Mouse (Mus musculus) heart, embryonic 12.5 days (tissue): ENCODE results near the gene Irs2. TPM values are rescaled to one million over a fixed set of nuclear protein-coding genes. Genes with fewer than 3 reads are reported as not detected.

ENCODE experiments used
- ATAC-seq: fragments of 200-750 bp; cut with Nextera tagmentation; 2 replicates; pipeline ENCODE4 v1.8.0; 2017; ENCODE audit warnings: moderate TSS enrichment, moderate library complexity; ENCODE audit not compliant: insufficient number of reproducible peaks, low FRiP score
- H3K27ac ChIP-seq: fragments of 300-500 bp; sonication (generic); 2 replicates; pipeline ENCODE4 v1.5.1; 2016; ENCODE audit warnings: mild to moderate bottlenecking, moderate library complexity; ENCODE audit not compliant: poor library complexity, severe bottlenecking
- H3K27me3 ChIP-seq: fragments of 300-500 bp; sonication (generic); replicated peaks from 2 replicates; pipeline ENCODE4 v1.6.1; 2016; ENCODE audit warnings: mild to moderate bottlenecking, moderate library complexity
- H3K36me3 ChIP-seq: fragments of 300-500 bp; sonication (generic); 2 replicates; pipeline ENCODE4 v1.6.1; 2016; ENCODE audit warnings: mild to moderate bottlenecking, moderate library complexity
- H3K4me1 ChIP-seq: fragments of 300-500 bp; sonication (generic); replicated peaks from 2 replicates; pipeline ENCODE4 v1.6.1; 2016; ENCODE audit warnings: mild to moderate bottlenecking
- H3K4me2 ChIP-seq: fragments of 300-500 bp; sonication (generic); 2 replicates; pipeline ENCODE4 v1.6.1; 2016; ENCODE audit warnings: mild to moderate bottlenecking, moderate library complexity
- H3K4me3 ChIP-seq: fragments of 300-500 bp; sonication (generic); 2 replicates; pipeline ENCODE4 v1.5.1; 2016; ENCODE audit warnings: mild to moderate bottlenecking
- H3K9ac ChIP-seq: fragments of 300-500 bp; sonication (generic); 2 replicates; pipeline ENCODE4 v1.6.1; 2016; ENCODE audit warnings: mild to moderate bottlenecking, moderate library complexity
- H3K9me3 ChIP-seq: fragments of 300-500 bp; sonication (generic); replicated peaks from 2 replicates; pipeline ENCODE4 v1.6.1; 2016; ENCODE audit warnings: mild to moderate bottlenecking, moderate library complexity
- WGBS: fragments of 180-500 bp; shearing (Covaris S2); methylation state at CpG from one replicate; pipeline ENCODE4 v1.1.7; 2016; 5-methylcytosine and 5-hydroxymethylcytosine counted together
- polyA plus RNA-seq: library from polyadenylated mRNA; unstranded; fragments of >200 nt; fragmentation: Nextera tagmentation; extraction: Ambion mirVana; gene quantifications from 2 replicates; pipeline ENCODE4 v1.2.1, GENCODE M21; 2016

The Irs2 gene
- polyA plus RNA-seq, 1 experiment from 2014 or later = 6.2 TPM

DNA sequence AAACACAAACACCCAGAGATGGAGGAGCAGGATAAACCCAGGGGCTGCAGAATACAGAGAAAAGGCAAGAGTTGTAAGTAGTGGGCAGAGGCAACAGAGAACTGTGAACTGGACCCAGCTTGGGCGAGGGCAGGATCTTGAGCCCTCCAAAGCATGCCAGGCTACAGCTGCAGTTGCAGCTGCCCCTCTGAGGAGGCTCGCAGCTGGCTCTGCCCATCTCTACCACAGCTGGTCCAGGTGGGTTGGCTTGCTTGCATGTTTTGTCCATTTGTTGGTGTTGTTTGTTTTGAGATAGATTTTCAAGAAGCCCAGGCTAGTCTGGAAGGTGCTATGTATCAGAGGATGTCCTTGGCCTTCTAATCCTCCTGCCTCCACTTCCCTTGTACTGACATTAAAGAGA, 56.0 kb downstream of the Irs2 start:
- Histone ChIP-seq H3K27ac (no peak overlapping the region), H3K9ac (no peak overlapping the region)
- 75% methylated on average over 2 of the region's 2 CpGs for whole genome bisulfite sequencing

DNA sequence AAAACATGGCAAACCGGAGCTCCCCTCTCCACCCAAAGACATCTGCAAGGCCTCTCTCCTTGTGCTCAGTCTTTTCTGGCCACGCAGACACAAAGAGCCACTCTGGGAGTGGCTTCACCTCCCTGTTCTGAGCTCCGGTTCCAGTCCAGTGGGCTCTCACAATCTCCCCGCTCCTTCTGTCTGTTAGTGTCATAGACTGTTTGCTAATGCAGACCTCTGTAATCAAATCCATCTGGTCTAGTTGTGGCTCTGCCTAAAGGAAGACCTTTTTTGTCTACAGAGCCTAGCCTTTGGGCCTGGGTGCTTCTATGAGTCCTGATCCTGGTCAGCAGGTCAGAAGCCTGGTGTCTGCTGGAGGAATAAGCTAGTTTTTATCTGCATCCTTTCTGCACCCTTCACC, 56.7 kb downstream of the Irs2 start:
- no peak overlapping the region for H3K27ac ChIP-seq
- ATAC-seq = no peak
- H3K9ac ChIP-seq = no peak overlapping the region
- 0 out of 2 replicates have a peak, but pooled peaks cover 3% of the 10 kb centered on the region for H3K9me3 ChIP-seq
- no peak overlapping the region for H3K4me3 ChIP-seq
- 0 out of 2 replicates have a peak, but pooled peaks cover 5% of the 10 kb centered on the region for H3K27me3 ChIP-seq
- 63% methylated on average over 4 of the region's 4 CpGs for WGBS
- no peaks in the 10 kb centered on the region for H3K36me3 ChIP-seq
- no peak overlapping the region for H3K4me2 ChIP-seq
- peaks cover 51% of the 10 kb centered on the region for H3K4me1 ChIP-seq

More for the DNA sequence above, 56.0 kb downstream of the Irs2 start:
- H3K36me3 ChIP-seq = no peaks in the 10 kb centered on the region
- no peak overlapping the region for H3K4me3 ChIP-seq
- H3K4me1 ChIP-seq = peaks cover 51% of the 10 kb centered on the region
- H3K4me2 ChIP-seq = no peak overlapping the region
- 0 out of 2 replicates have a peak, but pooled peaks cover 3% of the 10 kb centered on the region for H3K9me3 ChIP-seq
- H3K27me3 ChIP-seq = 0 out of 2 replicates have a peak, but pooled peaks cover 5% of the 10 kb centered on the region
- no peak for ATAC-seq

DNA sequence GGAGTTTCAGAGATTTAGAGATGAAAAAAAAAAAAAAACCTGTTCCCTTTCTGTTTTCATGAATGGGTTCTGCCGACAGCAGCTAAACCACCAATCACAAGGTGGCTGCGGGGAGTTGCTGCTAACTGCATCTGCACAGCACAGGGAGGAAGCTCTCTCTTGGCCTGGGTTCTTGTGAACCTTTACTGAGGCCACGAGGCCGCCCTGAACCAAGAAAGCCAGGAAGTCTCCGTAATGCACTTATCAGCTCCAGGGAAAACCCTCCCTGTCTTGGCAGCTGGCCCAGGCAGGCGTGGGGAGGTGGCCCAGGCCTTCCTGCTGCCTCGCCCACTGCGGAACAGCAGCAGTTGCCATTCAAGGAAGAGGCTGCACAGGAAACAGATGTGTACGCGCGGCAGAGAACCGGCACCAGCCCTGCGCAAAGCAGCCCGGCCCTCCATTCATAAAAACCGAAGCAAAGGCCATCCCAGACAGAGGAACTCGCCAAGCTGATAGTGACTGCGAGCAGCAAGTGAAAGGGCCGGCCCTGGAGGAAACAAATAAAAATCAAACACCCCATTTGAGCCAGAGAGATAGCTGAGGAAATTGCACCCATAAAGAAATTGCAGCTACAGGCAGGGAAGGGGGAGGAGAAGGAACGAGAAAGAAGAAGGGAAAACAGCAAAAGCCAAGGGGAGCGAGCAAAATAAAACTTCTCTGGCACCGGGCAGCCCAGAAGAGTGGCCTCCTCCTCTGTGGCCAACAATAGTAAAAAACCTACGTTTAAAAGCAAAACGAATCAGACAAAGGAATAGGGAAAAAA, 62.1 kb downstream of the Irs2 start:
- peak; percentile 88 for ATAC-seq
- peak overlapping the region; percentile 66 for H3K27ac ChIP-seq
- peak overlapping the region; percentile 62 for H3K4me2 ChIP-seq
- H3K4me3 ChIP-seq = peak overlapping the region; percentile 12
- H3K4me1 ChIP-seq = peaks cover 58% of the 10 kb centered on the region
- H3K9me3 ChIP-seq = no peaks in the 10 kb centered on the region
- H3K9ac ChIP-seq = peak overlapping the region; percentile 44; the same call in 1 of the 2 replicates
- WGBS = 4% methylated on average over 23 of the region's 23 CpGs
- H3K36me3 ChIP-seq = no peaks in the 10 kb centered on the region
- H3K27me3 ChIP-seq = 0 out of 2 replicates have a peak, but pooled peaks cover 5% of the 10 kb centered on the region

DNA sequence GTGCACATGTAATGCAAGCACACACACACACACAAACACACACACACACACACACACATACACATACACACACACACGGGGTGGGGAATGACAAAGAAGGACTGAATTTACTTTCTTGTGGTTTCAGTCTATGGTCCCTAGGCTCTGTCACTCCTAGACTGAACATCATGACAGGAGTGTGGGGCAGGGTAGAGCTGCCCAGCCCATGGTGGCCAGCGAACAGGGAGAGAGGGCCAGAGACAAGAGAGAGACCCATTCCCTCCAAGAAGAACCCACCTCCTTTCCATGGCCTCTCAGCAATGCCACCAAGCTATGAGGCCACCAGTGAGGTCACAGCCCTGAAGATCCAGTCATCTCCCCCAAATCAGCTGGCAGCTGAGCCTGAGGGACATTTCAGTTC, 62.8 kb downstream of the Irs2 start:
- ATAC-seq = no peak

DNA sequence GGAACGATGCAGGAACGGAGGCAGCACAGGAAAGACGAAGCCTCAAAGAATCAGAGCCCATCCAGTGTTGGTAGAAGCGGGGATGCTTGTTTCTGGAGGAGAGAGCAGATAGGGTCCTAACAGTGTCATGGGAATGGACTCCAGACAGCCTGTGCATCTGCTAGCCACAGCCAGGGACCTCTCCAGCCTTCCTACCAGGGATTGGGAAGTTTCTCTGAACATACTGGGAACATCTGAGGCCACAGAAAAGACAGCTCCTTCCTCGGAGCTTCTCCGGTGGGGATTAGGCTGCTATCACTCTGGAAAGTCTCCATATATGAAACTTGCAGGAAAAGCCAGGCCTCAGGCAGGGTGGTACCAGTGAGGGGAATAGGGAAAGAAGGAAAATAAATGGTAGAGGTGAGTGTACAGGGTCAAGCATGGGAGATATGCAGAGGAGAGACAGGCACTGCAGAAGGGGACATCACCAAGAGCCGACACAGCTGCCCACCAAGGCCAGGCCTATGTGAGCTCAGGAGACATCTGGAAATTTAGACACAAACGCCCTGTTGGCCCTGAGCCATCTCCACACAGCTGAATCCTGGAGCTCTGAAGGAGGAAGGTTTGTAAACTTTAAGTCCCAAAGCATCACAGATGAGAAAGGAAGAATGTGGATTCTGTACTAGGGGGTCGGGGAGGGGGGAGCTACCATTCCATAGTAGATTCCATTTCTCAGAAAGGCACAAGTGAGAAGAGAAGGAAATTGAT, 64.8 kb downstream of the Irs2 start:
- Histone ChIP-seq H3K4me1 (peaks cover 48% of the 10 kb centered on the region), H3K27me3 (0 out of 2 replicates have a peak, but pooled peaks cover 4% of the 10 kb centered on the region), H3K9ac (0 out of 2 replicates have a peak overlapping the region, but pooled peaks have one; percentile 15), H3K9me3 (no peaks in the 10 kb centered on the region), H3K4me3 (no peak overlapping the region), H3K27ac (no peak overlapping the region), H3K4me2 (no peak overlapping the region), H3K36me3 (no peaks in the 10 kb centered on the region)
- WGBS = 65% methylated on average over 9 of the region's 9 CpGs
- no peak for ATAC-seq

More for the DNA sequence above, 62.8 kb downstream of the Irs2 start:
- Histone ChIP-seq H3K4me1 (peaks cover 58% of the 10 kb centered on the region), H3K36me3 (no peaks in the 10 kb centered on the region), H3K27me3 (0 out of 2 replicates have a peak, but pooled peaks cover 3% of the 10 kb centered on the region), H3K9ac (peak overlapping the region; percentile 11; the same call in 1 of the 2 replicates), H3K4me2 (peak overlapping the region; percentile 62; the same call in 1 of the 2 replicates), H3K27ac (peak overlapping the region; percentile 66; the same call in 1 of the 2 replicates), H3K4me3 (no peak overlapping the region), H3K9me3 (no peaks in the 10 kb centered on the region)
- 71% methylated on average over 2 of the region's 2 CpGs for WGBS

DNA sequence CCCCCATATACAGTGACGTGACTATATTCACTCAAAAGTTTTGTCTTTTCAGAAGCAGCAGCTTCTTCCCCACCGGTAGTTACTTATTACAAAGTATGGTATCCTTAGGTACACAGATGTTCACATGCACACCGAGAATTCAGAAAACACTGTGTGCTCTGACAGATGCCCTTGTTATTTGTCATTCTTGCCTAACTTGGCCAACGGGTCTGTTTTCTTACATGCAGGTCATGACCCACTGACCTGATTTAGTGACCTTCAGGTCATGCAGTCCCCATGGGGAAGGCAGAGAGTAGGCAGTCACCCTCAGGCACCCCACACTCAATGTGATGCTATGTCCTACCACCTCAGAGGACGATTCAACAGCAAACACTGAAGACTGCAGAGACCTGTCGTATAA, 68.4 kb downstream of the Irs2 start:
- H3K27me3 ChIP-seq = 0 out of 2 replicates have a peak, but pooled peaks cover 5% of the 10 kb centered on the region
- H3K9ac ChIP-seq = no peak overlapping the region
- no peak overlapping the region for H3K4me2 ChIP-seq
- peaks cover 17% of the 10 kb centered on the region for H3K4me1 ChIP-seq
- no peak overlapping the region for H3K4me3 ChIP-seq
- WGBS = 70% methylated on average over 6 of the region's 6 CpGs
- no peak overlapping the region for H3K27ac ChIP-seq
- ATAC-seq = no peak
- no peaks in the 10 kb centered on the region for H3K9me3 ChIP-seq
- H3K36me3 ChIP-seq = no peaks in the 10 kb centered on the region

DNA sequence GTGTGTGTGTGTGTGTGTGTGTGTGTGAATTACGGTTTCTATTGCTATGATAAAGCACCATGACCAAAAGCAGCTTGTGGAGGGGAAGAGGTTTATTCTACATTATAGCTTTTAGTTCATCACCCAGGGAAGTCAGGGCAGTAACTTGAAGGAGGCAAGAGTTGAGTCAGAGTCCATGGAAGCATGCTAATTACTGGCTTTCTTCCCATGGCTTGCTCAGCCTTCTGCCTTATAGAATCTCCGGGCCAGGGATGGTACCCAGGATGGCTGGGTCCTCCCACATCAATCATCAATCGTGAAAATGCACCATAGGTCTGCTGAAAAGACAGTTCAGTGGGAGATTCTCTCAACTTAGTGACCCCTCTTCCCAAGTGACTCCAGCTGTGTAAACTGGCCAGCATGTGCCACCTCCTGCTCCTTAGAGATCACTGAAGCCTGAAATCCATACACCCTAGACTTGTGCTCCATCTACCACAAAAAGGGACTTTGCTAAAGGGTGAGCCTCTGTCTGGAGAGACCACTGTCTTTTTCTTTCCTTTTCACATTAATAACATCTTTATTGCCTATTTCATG, 69.0 kb downstream of the Irs2 start:
- no peak for ATAC-seq
- no peak overlapping the region for H3K9ac ChIP-seq
- no peaks in the 10 kb centered on the region for H3K36me3 ChIP-seq
- no peak overlapping the region for H3K27ac ChIP-seq
- no peaks in the 10 kb centered on the region for H3K9me3 ChIP-seq
- H3K27me3 ChIP-seq = 0 out of 2 replicates have a peak, but pooled peaks cover 9% of the 10 kb centered on the region
- H3K4me2 ChIP-seq = no peak overlapping the region
- H3K4me3 ChIP-seq = no peak overlapping the region
- 73% methylated on average over 3 of the region's 3 CpGs for whole genome bisulfite sequencing
- peaks cover 13% of the 10 kb centered on the region for H3K4me1 ChIP-seq

DNA sequence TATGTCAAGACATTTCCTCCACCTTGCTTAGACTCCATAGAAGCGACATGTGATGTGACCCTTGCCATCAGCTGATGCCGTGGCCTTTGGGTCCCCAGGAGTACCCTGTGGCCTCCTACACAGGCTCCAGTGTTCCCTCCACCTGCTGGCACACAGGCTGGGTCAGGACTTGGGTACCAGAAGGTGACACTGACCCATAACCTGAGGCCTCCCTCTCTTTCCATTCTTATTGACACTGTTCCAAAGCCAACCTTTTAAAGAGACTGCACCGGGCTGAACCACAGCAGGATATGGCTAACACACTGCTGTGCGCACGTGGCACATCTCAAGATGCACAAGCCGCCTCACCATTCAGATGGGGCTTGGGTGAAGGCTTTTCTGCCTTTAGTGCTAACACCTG, 70.0 kb downstream of the Irs2 start:
- 83% methylated on average over 6 of the region's 6 CpGs for WGBS
- no peak for ATAC-seq

DNA sequence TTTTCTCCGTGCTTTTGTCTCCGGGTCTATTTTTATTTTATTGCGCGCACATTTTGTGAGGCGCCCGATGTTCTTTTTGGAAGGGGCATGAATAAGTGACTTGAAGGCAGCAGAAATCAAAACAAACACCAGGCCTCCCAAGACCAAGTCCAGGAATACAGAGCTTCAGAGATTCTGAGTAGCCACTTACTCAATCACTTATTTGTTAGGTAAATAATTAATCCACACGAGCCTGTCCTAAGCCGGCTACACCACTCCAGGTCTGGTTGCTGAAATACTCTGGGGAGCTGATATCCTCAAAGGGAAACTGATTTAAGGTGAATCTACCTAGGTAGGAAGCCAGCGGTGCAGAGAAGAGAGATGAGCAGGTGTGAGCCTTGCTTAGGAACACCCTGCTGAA, 71.6 kb downstream of the Irs2 start:
- H3K4me2 ChIP-seq = no peak overlapping the region
- no peak overlapping the region for H3K27ac ChIP-seq
- no peak for ATAC-seq
- H3K4me1 ChIP-seq = peaks cover 4% of the 10 kb centered on the region
- WGBS = 78% methylated on average over 9 of the region's 9 CpGs
- no peaks in the 10 kb centered on the region for H3K36me3 ChIP-seq
- H3K9ac ChIP-seq = no peak overlapping the region
- H3K9me3 ChIP-seq = no peaks in the 10 kb centered on the region
- H3K27me3 ChIP-seq = 0 out of 2 replicates have a peak, but pooled peaks cover 15% of the 10 kb centered on the region
- no peak overlapping the region for H3K4me3 ChIP-seq

More for the DNA sequence above, 70.0 kb downstream of the Irs2 start:
- no peak overlapping the region for H3K4me2 ChIP-seq
- 0 out of 2 replicates have a peak, but pooled peaks cover 11% of the 10 kb centered on the region for H3K27me3 ChIP-seq
- no peak overlapping the region for H3K27ac ChIP-seq
- H3K9ac ChIP-seq = no peak overlapping the region
- no peaks in the 10 kb centered on the region for H3K9me3 ChIP-seq
- peaks cover 7% of the 10 kb centered on the region for H3K4me1 ChIP-seq
- H3K4me3 ChIP-seq = no peak overlapping the region
- no peaks in the 10 kb centered on the region for H3K36me3 ChIP-seq

DNA sequence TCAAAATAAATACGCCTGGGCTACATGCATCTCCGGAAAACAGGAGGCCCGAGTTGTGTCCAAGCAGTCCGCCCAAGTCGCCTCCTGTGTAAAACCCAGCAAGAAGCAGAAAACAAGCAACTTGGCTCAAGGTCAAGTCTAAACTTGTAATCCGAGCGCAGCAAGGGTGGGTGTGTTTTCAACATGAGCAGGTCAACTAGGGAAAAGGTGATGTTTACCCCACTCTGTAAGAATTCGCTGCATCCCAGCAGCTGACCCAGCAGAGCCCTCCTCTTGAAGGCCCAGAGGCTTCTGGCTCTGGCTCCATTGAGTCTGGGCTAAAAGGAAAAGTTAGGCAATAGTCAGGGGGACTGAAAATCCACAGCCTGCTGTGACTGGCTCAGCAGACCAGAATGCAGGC, 73.0 kb downstream of the Irs2 start:
- Histone ChIP-seq H3K27ac (no peak overlapping the region), H3K27me3 (0 out of 2 replicates have a peak, but pooled peaks cover 15% of the 10 kb centered on the region), H3K9me3 (no peaks in the 10 kb centered on the region), H3K9ac (no peak overlapping the region), H3K4me1 (peaks cover 7% of the 10 kb centered on the region), H3K36me3 (no peaks in the 10 kb centered on the region), H3K4me3 (no peak overlapping the region), H3K4me2 (no peak overlapping the region)
- no peak for ATAC-seq
- WGBS = 79% methylated on average over 8 of the region's 8 CpGs
